Mouse (Mus musculus) kidney, adult 2 months (tissue): ENCODE data around the gene Cacna1h. TPM values are rescaled to one million over a fixed set of nuclear protein-coding genes. Genes with fewer than 3 reads are reported as not detected.

Experiments
- DNase-seq: peaks from one replicate; pipeline ENCODE4 v3.0.0; 2021
- H3K27ac ChIP-seq: fragments of 200-500 bp; 2 replicates; pipeline ENCODE4 v1.5.1; 2012; ENCODE audit warnings: low read depth, low read length, control low read depth, inconsistent platforms; ENCODE audit not compliant: insufficient read depth
- H3K27me3 ChIP-seq: fragments of 200-500 bp; replicated peaks from 2 replicates; pipeline ENCODE4 v1.6.1; 2012; ENCODE audit warnings: mild to moderate bottlenecking, moderate library complexity, low read length, inconsistent platforms; ENCODE audit not compliant: control insufficient read depth, insufficient read depth
- H3K36me3 ChIP-seq: fragments of 200-500 bp; 2 replicates; pipeline ENCODE4 v1.6.1; 2012; ENCODE audit warnings: mild to moderate bottlenecking, moderate library complexity, low read length, inconsistent platforms; ENCODE audit not compliant: control insufficient read depth, insufficient read depth
- H3K4me1 ChIP-seq: fragments of 200-500 bp; 2 replicates; pipeline ENCODE4 v1.6.1; 2011; ENCODE audit warnings: low read length; ENCODE audit not compliant: control insufficient read depth, insufficient read depth
- H3K4me3 ChIP-seq: fragments of 200-500 bp; 2 replicates; pipeline ENCODE4 v1.5.1; 2011; ENCODE audit warnings: mild to moderate bottlenecking, low read depth, low read length, control low read depth; ENCODE audit not compliant: insufficient read depth
- CTCF ChIP-seq: fragments of 200-500 bp; conservative IDR thresholded peaks from 2 replicates; pipeline ENCODE4 v1.5.1; 2011; ENCODE audit warnings: low read depth, mild to moderate bottlenecking, control low read depth, low read length, moderate library complexity, mixed read lengths; ENCODE audit not compliant: insufficient read depth, insufficient read length
- POLR2A ChIP-seq: fragments of 200-500 bp; IDR thresholded peaks from one replicate; pipeline ENCODE4 v1.6.1; 2011; ENCODE audit warnings: low read depth, low read length, control low read depth
- WGBS: fragments of 180-500 bp; shearing (Covaris S2); methylation state at CpG from one replicate; pipeline ENCODE4 v1.1.7; 2018; 5-methylcytosine and 5-hydroxymethylcytosine counted together
- polyA plus RNA-seq: library from polyadenylated mRNA; depleted of rRNA; stranded (reverse); fragments of >200 nt; gene quantifications from 2 replicates; pipeline ENCODE4 v1.2.3, GENCODE M21; 2012

The Cacna1h gene
- polyA plus RNA-seq, 1 experiment = 0.44 TPM

- Histone ChIP-seq H3K27me3 (no peaks in the 10 kb centered on the region), H3K4me3 (no peak overlapping the region), H3K4me1 (0 out of 2 replicates have a peak, but pooled peaks cover 3% of the 10 kb centered on the region), H3K36me3 (no peaks in the 10 kb centered on the region), H3K27ac (no peak overlapping the region)
- DNase-seq = no peak
- TF ChIP-seq POLR2A (no peak), CTCF (no peak)
- WGBS = 83% methylated on average over 7 of the region's 7 CpGs
Observed at GRCm38 (mm10) chr17:25408302-25408999, 25.1 kb downstream of the Cacna1h start.

DNA sequence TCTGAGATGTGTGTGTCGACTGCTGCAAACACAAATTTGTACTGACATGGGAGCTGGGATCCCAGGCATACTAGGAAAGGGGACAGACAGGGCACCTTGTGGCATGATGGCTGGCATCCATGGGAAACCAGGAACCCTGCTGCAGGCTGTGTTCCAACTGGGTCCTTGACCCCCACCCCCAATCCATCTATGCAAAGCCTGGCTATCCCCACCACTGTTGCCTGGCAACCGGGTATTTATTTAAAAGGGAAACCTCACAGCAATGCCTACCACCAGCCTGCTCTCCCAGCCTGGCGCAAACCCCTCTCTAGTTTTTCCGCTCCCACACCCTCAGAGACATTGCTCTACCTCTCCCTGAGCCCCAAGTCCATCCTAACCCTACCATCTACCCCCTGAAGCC is 26.2 kb downstream of the Cacna1h start:
- Histone ChIP-seq H3K4me1 (0 out of 2 replicates have a peak, but pooled peaks cover 3% of the 10 kb centered on the region), H3K36me3 (no peaks in the 10 kb centered on the region), H3K27me3 (no peaks in the 10 kb centered on the region), H3K4me3 (no peak overlapping the region), H3K27ac (no peak overlapping the region)
- no peak for DNase-seq
- TF ChIP-seq CTCF (no peak), POLR2A (no peak)
- WGBS = 81% methylated on average over 4 of the region's 4 CpGs

DNA sequence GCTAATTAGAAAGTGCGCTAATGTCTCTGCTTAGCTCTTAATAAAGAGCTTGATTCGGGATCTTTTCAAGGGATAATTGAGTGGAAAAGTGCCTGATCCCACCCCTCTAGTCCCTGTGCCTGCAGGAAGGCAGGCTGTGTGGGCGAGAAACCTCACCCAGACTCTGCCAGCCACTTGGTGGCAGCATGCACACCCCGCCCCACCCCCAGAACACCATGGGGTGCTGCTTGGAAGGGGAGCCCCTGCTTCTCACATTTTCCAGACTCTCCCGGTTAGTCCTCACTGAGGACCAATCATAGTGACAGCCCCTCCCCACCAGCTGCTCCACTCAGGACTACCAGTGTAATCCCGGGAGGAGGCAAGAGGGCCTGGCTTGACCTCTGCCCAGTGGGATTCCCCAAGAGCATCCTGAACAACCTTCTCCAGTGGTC is 27.6 kb downstream of the Cacna1h start:
- H3K4me1 ChIP-seq = 0 out of 2 replicates have a peak, but pooled peaks cover 3% of the 10 kb centered on the region
- 0 out of 2 replicates have a peak, but pooled peaks have one; percentile 14 for TF ChIP-seq CTCF
- no peak for TF ChIP-seq POLR2A
- H3K36me3 ChIP-seq = no peaks in the 10 kb centered on the region
- H3K27ac ChIP-seq = no peak overlapping the region
- no peak overlapping the region for H3K4me3 ChIP-seq
- DNase-seq = no peak
- no peaks in the 10 kb centered on the region for H3K27me3 ChIP-seq
- WGBS = 37% methylated on average over 6 of the region's 6 CpGs

GRCm38 (mm10) chr17:25405224-25405895 is 28.2 kb downstream of the Cacna1h start:
- no peak for TF ChIP-seq CTCF
- TF ChIP-seq POLR2A = no peak
- no peak for DNase-seq
- Histone ChIP-seq H3K36me3 (no peaks in the 10 kb centered on the region), H3K4me1 (0 out of 2 replicates have a peak, but pooled peaks cover 3% of the 10 kb centered on the region), H3K27ac (no peak overlapping the region), H3K4me3 (no peak overlapping the region), H3K27me3 (no peaks in the 10 kb centered on the region)
- WGBS = 13% methylated on average over 10 of the region's 10 CpGs

DNA sequence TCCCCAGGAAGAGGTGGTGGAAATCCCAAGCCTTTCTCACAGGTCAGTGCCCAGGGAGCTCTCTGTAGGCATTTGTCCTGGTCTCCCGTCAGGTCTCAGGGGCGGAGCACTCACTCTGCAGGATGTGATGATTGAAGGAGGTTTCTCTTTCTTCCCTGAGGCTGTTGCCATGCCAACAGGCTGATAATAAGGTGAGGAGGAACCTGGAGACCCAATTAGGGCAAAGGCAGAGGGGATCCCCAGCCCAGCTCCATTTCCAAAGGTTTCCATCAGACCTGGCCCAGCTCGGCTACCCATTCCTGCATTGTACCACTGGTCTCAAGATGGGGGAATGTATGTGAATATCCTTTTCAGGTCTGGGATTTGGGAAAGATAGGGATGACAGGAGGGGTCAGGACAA is 29.4 kb downstream of the Cacna1h start:
- no peaks in the 10 kb centered on the region for H3K36me3 ChIP-seq
- WGBS = 69% methylated on average over 3 of the region's 3 CpGs
- H3K4me1 ChIP-seq = 0 out of 2 replicates have a peak, but pooled peaks cover 3% of the 10 kb centered on the region
- H3K4me3 ChIP-seq = no peak overlapping the region
- no peak for DNase-seq
- TF ChIP-seq CTCF = no peak
- TF ChIP-seq POLR2A = no peak
- H3K27me3 ChIP-seq = no peaks in the 10 kb centered on the region
- H3K27ac ChIP-seq = no peak overlapping the region

GRCm38 (mm10) chr17:25402224-25402623 is 31.4 kb downstream of the Cacna1h start:
- peak; percentile 56 for DNase-seq
- H3K27me3 ChIP-seq = no peaks in the 10 kb centered on the region
- no peak overlapping the region for H3K4me3 ChIP-seq
- TF ChIP-seq POLR2A = no peak
- TF ChIP-seq CTCF = no peak
- no peaks in the 10 kb centered on the region for H3K36me3 ChIP-seq
- no peak overlapping the region for H3K27ac ChIP-seq
- 51% methylated on average over 13 of the region's 13 CpGs for WGBS
- 0 out of 2 replicates have a peak, but pooled peaks cover 3% of the 10 kb centered on the region for H3K4me1 ChIP-seq

- Histone ChIP-seq H3K27ac (no peak overlapping the region), H3K4me3 (no peak overlapping the region), H3K36me3 (no peaks in the 10 kb centered on the region), H3K27me3 (no peaks in the 10 kb centered on the region), H3K4me1 (0 out of 2 replicates have a peak, but pooled peaks cover 3% of the 10 kb centered on the region)
- WGBS = 53% methylated on average over 4 of the region's 4 CpGs
- no peak for TF ChIP-seq CTCF
- TF ChIP-seq POLR2A = no peak
- no peak for DNase-seq
Observed at GRCm38 (mm10) chr17:25401491-25401890, 32.1 kb downstream of the Cacna1h start.
